Mouse (Mus musculus) spleen, postnatal 14 days (tissue): Measurements from ENCODE around the gene Vasn.

ENCODE experiments used
- DNase-seq, 2 experiments: peaks; one replicate each; pipeline ENCODE4 v3.0.0; 2021 to 2022; ENCODE audit warnings: low spot score in 2 of 2

Gene Vasn

GRCm38 (mm10) chr16:4642190-4642589, 2.4 kb downstream of the Vasn start:
- DNase-seq, result no peak

GRCm38 (mm10) chr16:4642937-4643336, 3.2 kb downstream of the Vasn start:
- DNase-seq, result no peak

GRCm38 (mm10) chr16:4643670-4644419, 4.1 kb downstream of the Vasn start:
- no peak for DNase-seq

- DNase-seq, result no peak
Measured at GRCm38 (mm10) chr16:4645867-4646266, 6.1 kb downstream of the Vasn start.

- no peak for DNase-seq
Measured at GRCm38 (mm10) chr16:4646831-4647230, 7.1 kb downstream of the Vasn start.

GRCm38 (mm10) chr16:4647651-4648141, 8.0 kb downstream of the Vasn start:
- DNase-seq, result no peak

- DNase-seq, result no peak
Measured at GRCm38 (mm10) chr16:4648416-4649023, 8.8 kb downstream of the Vasn start.

GRCm38 (mm10) chr16:4649211-4649610, 9.5 kb downstream of the Vasn start:
- DNase-seq, result no peak

- no peak for DNase-seq
Measured at GRCm38 (mm10) chr16:4649692-4650091, 10.0 kb downstream of the Vasn start.

GRCm38 (mm10) chr16:4650161-4650560, 10.4 kb downstream of the Vasn start:
- no peak for DNase-seq

GRCm38 (mm10) chr16:4651081-4651480, 11.3 kb downstream of the Vasn start:
- no peak for DNase-seq

- DNase-seq, result no peak
Measured at GRCm38 (mm10) chr16:4651624-4652023, 11.9 kb downstream of the Vasn start.

GRCm38 (mm10) chr16:4652707-4653416, 13.1 kb downstream of the Vasn start:
- DNase-seq, result no peak

- DNase-seq, result no peak
Measured at GRCm38 (mm10) chr16:4654706-4655105, 15.0 kb downstream of the Vasn start.

- DNase-seq, result no peak
Measured at GRCm38 (mm10) chr16:4655251-4655734, 15.6 kb downstream of the Vasn start.

- no peak for DNase-seq
Measured at GRCm38 (mm10) chr16:4655764-4656570, 16.2 kb downstream of the Vasn start.

GRCm38 (mm10) chr16:4656571-4657081, 16.9 kb downstream of the Vasn start:
- no peak for DNase-seq

- no peak for DNase-seq
Measured at GRCm38 (mm10) chr16:4658781-4659245, 19.1 kb downstream of the Vasn start.

GRCm38 (mm10) chr16:4659326-4659725, 19.6 kb downstream of the Vasn start:
- DNase-seq, result no peak

- DNase-seq, result no peak
Measured at GRCm38 (mm10) chr16:4661605-4662004, 21.9 kb downstream of the Vasn start.

- DNase-seq, result no peak
Measured at GRCm38 (mm10) chr16:4663806-4664205, 24.1 kb downstream of the Vasn start.
